Mouse (Mus musculus): ENCODE data around the gene Ror1.

DNA sequence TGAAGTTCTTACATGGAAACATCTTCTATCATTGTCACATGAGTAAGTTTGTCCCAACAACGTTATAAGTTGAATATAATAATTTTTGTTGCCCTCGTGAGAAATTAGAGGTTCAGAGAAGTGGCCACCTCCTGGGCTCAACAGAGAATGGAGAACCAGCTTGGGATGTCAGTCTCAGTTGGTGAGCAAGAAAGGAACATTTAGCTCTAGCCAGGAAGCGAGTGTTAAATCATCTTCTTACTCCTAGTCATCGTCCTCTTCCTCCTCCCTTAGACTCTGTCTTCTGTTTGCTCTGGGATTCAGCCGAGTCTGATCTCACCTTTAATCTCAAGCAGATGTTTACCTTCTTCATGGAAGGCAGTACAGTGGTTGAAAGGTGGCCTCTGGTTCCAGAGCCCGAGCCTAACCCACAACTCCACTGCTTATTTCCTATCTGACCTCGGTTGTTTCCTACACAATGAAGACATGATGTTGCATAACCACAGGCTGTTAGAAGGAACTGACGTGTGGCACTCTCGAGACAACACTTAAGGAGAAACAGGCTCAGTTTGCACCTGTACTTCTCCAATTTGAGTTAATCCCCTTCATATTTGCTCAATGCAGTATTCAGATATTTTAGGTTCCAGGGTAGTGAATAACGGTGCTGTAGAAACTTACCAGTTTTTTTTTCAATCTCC lies 175.6 kb downstream of the Ror1 start:
- no peak for TF ChIP-seq CTCF (IDR thresholded peaks at IDR 0.05; ENCODE audit: insufficient read depth, low read depth, low read length)
- TF ChIP-seq POLR2A (IDR thresholded peaks at IDR 0.05; ENCODE audit: insufficient read depth, low read depth, low read length) = no peak

All from olfactory bulb, adult 2 months (tissue).